Mouse (Mus musculus) forebrain, embryonic 11.5 days (tissue): ENCODE results near the gene Slc25a18. TPM values are rescaled to one million over a fixed set of nuclear protein-coding genes. Genes with fewer than 3 reads are reported as not detected.
A peak's percentile ranks its signal among the peaks of the same experiment; 100 is the strongest.

Experiments used
- ATAC-seq: fragments of 200-750 bp; cut with Nextera tagmentation; replicated peaks from 2 replicates; pipeline ENCODE4 v1.8.0; 2017; ENCODE audit warnings: moderate TSS enrichment; ENCODE audit not compliant: low FRiP score
- DNase-seq: peaks from one replicate; pipeline ENCODE4 v3.0.0-alpha.2; 2017; ENCODE audit warnings: low spot score
- H3K27ac ChIP-seq: fragments of 300-500 bp; sonication (generic); 2 replicates; pipeline ENCODE4 v1.5.1; 2014; ENCODE audit warnings: low read depth, low read length
- H3K27me3 ChIP-seq: fragments of 300-500 bp; sonication (generic); 2 replicates; pipeline ENCODE4 v1.6.1; 2014; ENCODE audit warnings: mild to moderate bottlenecking, low read length, mixed read lengths; ENCODE audit not compliant: control insufficient read depth, insufficient read depth
- H3K36me3 ChIP-seq: fragments of 300-500 bp; sonication (generic); 2 replicates; pipeline ENCODE4 v1.6.1; 2014; ENCODE audit warnings: mild to moderate bottlenecking, low read length, moderate library complexity, mixed read lengths; ENCODE audit not compliant: control insufficient read depth, insufficient read depth
- H3K4me1 ChIP-seq: fragments of 300-500 bp; sonication (generic); replicated peaks from 2 replicates; pipeline ENCODE4 v1.6.1; 2014; ENCODE audit warnings: low read length, mixed read lengths; ENCODE audit not compliant: control insufficient read depth, insufficient read depth
- H3K4me2 ChIP-seq: fragments of 300-500 bp; sonication (generic); 2 replicates; pipeline ENCODE4 v1.6.1; 2014; ENCODE audit warnings: low read depth, mild to moderate bottlenecking, low read length, moderate library complexity, mixed read lengths; ENCODE audit not compliant: severe bottlenecking
- H3K4me3 ChIP-seq: fragments of 300-500 bp; sonication (generic); 2 replicates; pipeline ENCODE4 v1.5.1; 2014; ENCODE audit warnings: low read depth, low read length
- H3K9ac ChIP-seq: fragments of 300-500 bp; sonication (generic); 2 replicates; pipeline ENCODE4 v1.6.1; 2014; ENCODE audit warnings: low read length
- H3K9me3 ChIP-seq: fragments of 300-500 bp; sonication (generic); 2 replicates; pipeline ENCODE4 v1.6.1; 2016; ENCODE audit warnings: low read length, mixed read lengths; ENCODE audit not compliant: control insufficient read depth
- WGBS: fragments of 180-500 bp; shearing (Covaris S2); extraction: QIAGEN DNeasy Blood & Tissue Kit; methylation state at CpG from one replicate; pipeline ENCODE4 v1.1.7; 2014; 5-methylcytosine and 5-hydroxymethylcytosine counted together
- microRNA-seq: library from miRNA; unstranded; fragments of <30 nt; microRNA quantifications from one replicate; pipeline ENCODE4, GENCODE M21; 2016; ENCODE audit not compliant: insufficient number of aligned reads
- polyA plus RNA-seq: library from polyadenylated mRNA; unstranded; fragments of >200 nt; fragmentation: Nextera tagmentation; extraction: Ambion mirVana; gene quantifications from 2 replicates; pipeline ENCODE4 v1.2.1, GENCODE M21; 2014

Gene Slc25a18
- polyA plus RNA-seq, 1 experiment from 2014 or later, result 0.47 TPM

GRCm38 (mm10) chr6:120837152-120837530, 63.8 kb downstream of the Slc25a18 start:
- ATAC-seq (no peak), DNase-seq (no peak)
- Histone ChIP-seq H3K27me3 (no peaks in the 10 kb centered on the region), H3K9me3 (no peaks in the 10 kb centered on the region), H3K4me3 (peak overlapping the region; percentile 87), H3K36me3 (no peaks in the 10 kb centered on the region; the same call in 1 of the 2 replicates), H3K27ac (no peak overlapping the region), H3K9ac (peak overlapping the region; percentile 96; the same call in 1 of the 2 replicates), H3K4me1 (peaks cover 4% of the 10 kb centered on the region; the same call in 1 of the 2 replicates), H3K4me2 (peak overlapping the region; percentile 68)
- WGBS, result 70% methylated on average over 1 of the region's 1 CpGs

- no peak overlapping the region for H3K4me2 ChIP-seq
- ATAC-seq (no peak), DNase-seq (no peak)
- H3K4me3 ChIP-seq, result no peak overlapping the region
- 95% methylated on average over 7 of the region's 7 CpGs for WGBS
- no peaks in the 10 kb centered on the region; the same call in 1 of the 2 replicates for H3K36me3 ChIP-seq
- no peak overlapping the region for H3K27ac ChIP-seq
- no peaks in the 10 kb centered on the region for H3K9me3 ChIP-seq
- H3K9ac ChIP-seq, result no peak overlapping the region
- peaks cover 4% of the 10 kb centered on the region; the same call in 1 of the 2 replicates for H3K4me1 ChIP-seq
- no peaks in the 10 kb centered on the region for H3K27me3 ChIP-seq
Measured at GRCm38 (mm10) chr6:120840258-120840657, 66.9 kb downstream of the Slc25a18 start.

- DNase-seq (no peak), ATAC-seq (no peak)
- Histone ChIP-seq H3K4me1 (peaks cover 4% of the 10 kb centered on the region; the same call in 1 of the 2 replicates), H3K9ac (no peak overlapping the region), H3K4me3 (no peak overlapping the region), H3K9me3 (no peaks in the 10 kb centered on the region), H3K27me3 (no peaks in the 10 kb centered on the region), H3K27ac (no peak overlapping the region), H3K4me2 (no peak overlapping the region), H3K36me3 (no peaks in the 10 kb centered on the region; the same call in 1 of the 2 replicates)
- WGBS, result 95% methylated on average over 5 of the region's 5 CpGs
Measured at GRCm38 (mm10) chr6:120841754-120842153, 68.4 kb downstream of the Slc25a18 start.

Small RNA genes lying within 50 kb of the gene (microRNA-seq; reads per million reads assigned to microRNA genes)
- not detected for gene Gm25193

Other genes starting within 250 kb of the Slc25a18 start
- 15.2 and 18.2 TPM in 2 replicates for gene Hdhd5, start 242.3 kb upstream of the Slc25a18 start, polyA plus RNA-seq
- 20.4 and 22.0 TPM in 2 replicates for gene Cecr2, start 107.2 kb upstream of the Slc25a18 start, polyA plus RNA-seq
- 129 TPM in 2 replicates for gene Atp6v1e1, start 49.2 kb downstream of the Slc25a18 start, polyA plus RNA-seq
- gene Bcl2l13, start 62.6 kb downstream of the Slc25a18 start, polyA plus RNA-seq, result 46.4 and 49.8 TPM in 2 replicates
- 15.0 and 16.0 TPM in 2 replicates for gene Bid, start 143.3 kb downstream of the Slc25a18 start, polyA plus RNA-seq